Mouse (Mus musculus) right cerebral cortex, postnatal 36 days (tissue): ENCODE measurements at regions not wholly inside any gene's neighbourhood (a gene's known extent, or its start where the extent isn't known, plus 50 kb on each side); places are given as distances from the start of the nearest gene placed in this dataset.

Experiments
- DNase-seq, 2 experiments: peaks; one replicate each; pipeline ENCODE4 v3.0.0; 2022; ENCODE audit warnings: low spot score in 2 of 2, mixed read lengths in 1 of 2

DNA sequence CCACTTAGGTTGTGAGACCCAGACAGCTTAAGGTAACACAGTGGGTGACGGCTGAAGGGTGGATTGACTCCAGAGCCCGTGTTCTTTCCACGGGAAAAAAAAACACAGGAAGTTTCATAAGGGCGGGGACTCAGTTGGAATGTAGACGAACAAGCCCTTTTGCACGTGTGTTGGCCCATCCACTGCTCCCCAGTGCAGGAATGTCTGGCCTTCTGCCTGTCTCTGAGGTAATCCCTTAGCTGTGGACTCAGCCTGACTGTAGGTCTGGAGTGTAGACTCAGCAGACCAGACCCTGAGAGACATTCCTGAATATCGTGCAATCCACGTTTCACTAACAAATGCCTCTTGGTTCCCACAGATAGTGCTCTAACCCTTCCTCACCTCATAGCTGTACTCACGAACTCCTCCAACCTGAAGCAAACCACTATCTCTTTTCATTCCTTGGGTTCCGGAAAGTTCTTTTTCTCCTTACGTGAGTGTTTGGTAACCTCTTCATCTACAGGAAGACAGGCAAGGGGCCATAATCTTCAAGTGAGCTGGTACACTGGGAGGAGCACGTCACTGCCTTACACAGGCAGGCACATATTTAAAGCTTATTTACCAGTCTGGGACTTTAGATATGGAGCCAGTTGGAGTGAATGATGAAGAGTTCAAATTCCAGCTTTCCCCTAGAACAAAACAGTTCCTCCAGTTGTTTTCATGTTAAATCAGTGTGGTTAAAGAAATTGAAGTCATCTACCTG, 205.6 kb upstream of the Bcor start:
- no peak for DNase-seq

DNA sequence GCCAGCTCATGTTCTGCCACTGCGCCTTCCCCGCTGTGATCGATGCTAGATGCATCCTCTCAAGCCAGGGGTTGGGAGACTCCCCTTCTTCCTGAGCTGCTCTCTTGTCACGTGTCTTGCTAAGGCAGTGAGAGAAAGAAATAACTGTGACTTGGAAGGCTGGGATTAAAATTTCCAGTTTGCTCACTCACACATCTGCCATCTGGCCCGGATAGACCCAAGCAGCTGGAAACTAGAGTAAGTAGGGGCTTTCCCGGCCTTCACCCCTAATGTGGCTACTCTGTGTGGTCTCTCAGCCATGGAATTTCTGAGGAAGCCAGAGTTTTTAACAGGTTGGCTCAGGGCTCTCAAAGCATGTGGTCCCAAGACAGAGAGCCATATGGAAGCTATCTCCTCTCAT, 206.6 kb upstream of the Bcor start:
- DNase-seq: no peak

DNA sequence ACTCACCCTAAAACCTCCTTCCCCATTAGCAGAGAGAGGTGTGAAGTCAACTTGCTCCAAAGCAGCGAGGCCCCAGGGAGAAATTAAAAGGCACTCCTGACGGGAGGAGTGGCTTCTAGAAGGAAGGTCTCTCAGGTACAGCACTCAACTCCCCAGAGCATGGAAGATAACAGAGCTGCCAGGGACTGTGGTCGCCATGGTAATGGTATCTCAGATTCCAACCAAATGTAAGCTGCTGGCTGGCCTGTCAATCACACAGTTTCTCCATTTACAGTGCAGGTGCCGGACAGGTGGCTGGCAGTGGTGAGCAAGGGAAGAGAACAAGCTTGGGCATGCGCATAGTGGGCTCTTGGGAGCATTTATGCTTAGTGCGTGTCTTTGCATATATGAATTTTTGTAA, 213.5 kb upstream of the Bcor start:
- no peak for DNase-seq

DNA sequence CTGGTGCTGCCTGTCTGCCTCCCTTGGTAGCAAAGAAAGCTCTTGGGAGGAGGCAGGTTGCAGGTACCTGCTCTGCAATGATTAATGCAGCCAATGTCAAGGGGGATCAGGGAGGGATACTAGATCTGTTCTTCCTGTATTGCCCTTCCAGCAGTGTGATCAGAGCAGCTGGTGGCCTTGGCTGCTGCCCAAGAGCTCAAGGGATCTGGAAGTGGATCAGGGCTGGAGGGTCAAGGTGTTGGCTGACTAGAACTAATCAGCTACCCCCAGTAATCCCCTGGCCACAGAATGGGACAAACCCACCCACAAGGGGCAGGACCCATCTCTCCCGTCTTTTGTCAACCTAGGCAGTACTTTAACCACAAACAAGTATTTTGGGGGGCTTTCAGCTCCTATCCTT, 211.8 kb upstream of the Atp6ap2 start:
- DNase-seq: no peak

DNA sequence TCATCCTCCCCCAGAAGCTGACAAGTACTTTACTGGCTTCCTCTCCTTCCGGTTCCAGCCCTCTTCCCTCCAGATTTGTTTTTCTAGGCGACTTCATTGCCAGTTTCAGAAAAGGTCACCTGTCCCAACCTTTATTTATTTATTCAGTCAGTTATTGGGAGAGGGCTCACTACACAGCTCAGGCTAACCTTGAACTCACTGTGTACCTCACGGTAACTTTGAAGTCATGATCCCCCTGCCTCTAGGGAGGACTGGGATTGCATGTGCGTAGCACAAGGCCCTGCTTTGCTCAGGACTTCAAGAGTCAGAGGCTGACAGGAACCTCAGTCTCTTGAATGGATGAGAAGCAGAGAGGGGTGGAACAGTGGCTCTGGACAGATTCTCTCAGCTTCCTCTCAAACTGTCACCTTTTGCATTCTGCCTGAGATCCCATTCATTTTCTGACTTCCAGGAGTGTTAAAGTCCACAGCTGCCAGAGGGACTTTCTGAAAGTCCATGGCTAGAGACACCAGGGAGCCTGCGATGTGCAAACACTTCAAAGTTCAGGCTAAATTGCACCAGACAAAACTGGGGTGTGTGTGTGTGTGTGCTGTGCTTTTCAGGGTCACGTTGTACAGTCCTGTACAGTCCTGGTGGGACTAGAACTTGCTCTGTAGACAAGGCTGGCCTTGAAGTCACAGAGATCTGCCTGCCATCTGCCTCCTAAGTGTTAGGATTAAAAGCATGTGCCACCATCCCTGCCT, 211.2 kb upstream of the Atp6ap2 start:
- DNase-seq: no peak

DNA sequence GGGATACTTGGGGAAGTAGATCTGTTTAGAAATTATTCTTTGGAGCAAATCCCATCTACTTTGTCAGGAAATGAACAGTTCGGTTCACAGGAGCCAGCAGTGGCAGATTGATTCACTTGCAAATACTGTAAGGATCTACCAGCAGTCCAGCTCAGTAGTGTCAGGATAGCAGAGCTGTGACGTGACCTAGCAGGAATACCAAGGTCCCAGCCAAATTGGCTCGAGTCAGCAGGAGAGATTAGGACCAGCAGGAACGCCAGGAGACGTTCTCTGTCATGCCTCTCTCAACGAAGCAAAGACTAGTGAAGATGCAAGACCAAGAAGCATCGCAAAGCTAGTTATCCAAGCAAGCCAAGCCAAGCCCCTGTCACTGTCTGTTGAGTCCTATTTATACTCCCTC, 210.2 kb upstream of the Atp6ap2 start:
- no peak for DNase-seq

DNA sequence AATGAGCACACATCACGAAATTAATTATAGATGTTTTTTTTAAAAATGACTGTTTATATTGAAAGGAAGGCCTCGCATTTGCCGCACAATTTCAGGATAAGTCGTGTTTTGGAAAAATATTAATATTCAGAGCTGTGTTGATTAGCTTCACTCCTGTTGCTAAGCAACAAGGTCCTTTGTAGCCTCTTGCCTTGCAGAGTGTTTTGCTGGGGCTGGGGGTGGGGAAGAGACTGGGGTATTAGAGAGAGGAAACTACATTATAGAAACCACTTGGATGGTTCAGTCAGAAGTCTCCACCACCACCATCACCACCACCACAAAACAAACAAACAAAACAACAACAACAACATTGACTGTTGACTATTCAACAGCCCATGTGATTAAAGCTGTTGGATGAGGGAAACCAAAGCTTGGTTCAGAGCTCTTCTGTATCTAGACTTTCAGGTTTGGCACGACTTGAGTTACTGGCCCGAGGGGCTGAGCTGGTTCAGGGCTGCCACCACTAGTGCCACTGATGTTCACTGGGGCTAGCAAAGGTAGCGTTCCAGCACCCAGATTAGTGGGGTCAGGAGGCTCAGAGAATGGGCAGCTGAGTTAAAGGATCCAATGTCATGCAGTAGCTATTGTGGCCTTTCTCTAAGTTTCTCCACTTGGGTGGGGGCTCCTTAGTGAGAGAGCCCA, 195.3 kb upstream of the Atp6ap2 start:
- DNase-seq: no peak

DNA sequence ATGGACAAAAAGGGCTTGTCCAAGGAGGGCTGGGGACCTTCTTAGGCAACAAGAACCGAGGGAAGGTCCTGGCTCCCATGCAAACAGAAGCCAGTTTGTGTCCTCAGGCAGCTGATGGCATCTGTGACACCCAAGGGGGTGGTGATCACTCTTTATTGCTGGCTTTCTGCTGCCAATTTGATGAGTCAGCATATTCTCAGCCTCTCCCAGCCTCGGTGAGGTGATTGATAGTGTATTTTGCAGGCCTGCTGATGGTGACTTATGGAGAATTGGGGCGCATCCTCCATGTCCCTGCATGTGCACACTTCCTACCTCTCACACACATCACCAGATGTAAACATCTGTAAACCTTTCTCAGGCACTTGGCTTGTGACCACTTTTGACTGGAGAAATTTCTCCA, 178.3 kb upstream of the Atp6ap2 start:
- DNase-seq: no peak

DNA sequence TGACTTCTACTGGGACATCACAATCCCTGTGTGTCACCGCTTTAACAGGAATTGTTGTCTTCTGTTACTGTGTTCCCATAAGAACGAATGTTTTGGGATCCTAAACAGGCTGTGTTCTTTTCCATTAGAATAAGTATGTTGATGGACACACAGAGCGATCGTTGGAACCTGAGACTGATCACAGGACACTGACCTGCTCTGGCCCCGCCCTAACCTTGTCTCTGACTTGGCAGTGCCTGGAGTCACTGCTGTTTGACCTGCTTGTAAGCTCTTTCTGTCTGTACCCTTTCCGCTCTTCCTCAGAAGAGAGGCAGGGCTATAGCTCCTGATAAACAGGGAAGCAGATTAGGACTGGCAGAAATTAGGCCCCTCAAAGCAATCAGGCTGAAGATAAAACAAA, 162.0 kb upstream of the Atp6ap2 start:
- no peak for DNase-seq

DNA sequence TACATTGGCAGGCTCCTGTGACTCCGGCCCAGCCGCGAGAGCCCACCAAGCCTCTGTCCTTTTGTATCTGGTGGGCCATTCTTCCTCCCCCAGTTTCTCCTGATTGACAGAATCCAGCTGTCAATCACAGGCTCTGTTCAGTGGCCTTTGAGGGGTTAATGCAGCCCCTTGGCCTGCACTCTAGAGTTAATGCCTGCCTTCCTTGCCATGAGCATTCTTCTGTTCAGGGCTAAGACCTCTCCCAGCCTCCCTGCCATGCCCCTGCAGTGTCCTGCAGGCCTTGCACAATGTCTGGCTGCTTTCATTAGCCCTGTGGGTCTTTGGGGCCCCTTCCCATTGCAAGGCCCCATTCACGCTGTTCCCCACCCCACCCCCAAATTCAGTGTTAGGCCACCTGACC, 160.9 kb upstream of the Atp6ap2 start:
- DNase-seq: no peak

DNA sequence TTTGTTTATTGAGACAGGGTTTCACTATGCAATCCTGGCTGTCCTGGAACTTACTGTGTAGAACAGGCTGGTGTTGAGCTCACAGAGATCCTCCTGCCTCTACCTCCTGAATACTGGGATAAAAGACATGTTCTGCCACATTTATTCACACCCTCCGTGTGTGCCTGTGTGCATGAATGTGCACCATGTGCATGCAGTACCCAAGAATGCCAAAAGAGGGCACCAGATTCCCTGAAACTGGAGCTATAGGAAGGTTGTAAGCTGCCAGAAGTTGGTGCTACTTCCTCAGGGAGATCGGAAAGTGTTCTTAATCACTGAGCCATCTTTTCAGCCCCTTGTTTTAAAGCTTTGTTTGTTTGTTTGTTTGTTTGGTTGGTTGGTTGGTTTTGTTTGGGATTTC, 155.3 kb upstream of the Atp6ap2 start:
- DNase-seq: no peak

DNA sequence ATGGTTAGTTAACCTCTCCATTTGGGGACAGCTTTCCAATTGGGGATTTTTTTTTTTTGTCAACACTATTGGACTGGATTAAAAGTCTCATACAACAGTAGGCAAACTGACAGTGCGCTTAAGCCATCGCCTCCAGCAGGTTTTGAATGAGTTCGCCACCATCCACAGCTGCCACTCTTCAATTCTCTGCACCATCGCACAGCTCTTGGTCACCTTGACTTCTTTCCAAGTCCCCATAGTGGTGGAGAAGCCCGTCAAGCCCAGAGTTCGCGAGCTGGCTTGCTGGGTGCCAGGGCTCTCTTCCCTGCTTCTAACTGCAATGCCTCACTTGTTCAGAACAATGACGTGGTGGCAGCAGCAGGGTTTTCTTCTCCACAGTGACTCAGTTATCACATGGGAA, 151.9 kb upstream of the Atp6ap2 start:
- no peak for DNase-seq

DNA sequence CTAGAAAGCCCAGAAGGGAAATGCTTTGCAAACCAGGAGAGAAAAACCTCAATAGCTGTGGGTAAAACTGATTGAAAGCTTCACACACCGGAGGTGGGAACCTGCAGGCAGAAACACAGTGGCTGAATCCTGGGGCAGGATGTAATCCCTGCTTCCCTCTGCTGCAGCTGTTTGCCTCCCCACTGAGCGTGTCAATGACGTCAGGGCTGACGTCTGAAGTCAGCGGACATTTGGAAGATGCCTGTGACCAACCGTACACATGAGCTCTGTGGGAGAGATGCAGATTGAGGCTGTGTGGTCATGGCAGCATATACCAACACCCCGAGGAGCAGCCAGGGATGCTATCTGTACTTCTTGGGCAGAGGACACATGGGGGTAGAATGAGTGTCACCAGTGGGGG, 151.5 kb upstream of the Atp6ap2 start:
- DNase-seq: peak in 1 of 2 experiments; percentile 1

DNA sequence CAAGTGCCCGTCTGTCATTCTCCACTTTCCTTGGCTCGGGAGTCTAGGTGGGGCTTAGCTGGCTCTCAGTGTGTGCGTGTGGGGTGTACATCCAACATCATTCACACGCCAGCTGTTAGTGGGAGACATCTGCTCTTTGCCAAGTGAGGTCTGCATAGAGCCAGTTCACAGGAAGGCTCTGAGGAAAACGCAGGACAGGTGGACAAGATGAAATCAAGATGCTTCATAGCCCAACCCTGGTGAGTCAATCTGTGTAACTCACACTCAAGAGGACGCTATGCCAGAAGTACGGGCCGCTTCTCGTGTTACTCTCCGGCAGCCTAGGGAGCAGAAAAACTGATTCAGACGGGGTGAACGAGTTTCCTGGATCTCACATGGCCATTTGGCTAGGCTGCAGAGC, 148.2 kb upstream of the Atp6ap2 start:
- peak in 1 of 2 experiments; percentile 31 for DNase-seq

DNA sequence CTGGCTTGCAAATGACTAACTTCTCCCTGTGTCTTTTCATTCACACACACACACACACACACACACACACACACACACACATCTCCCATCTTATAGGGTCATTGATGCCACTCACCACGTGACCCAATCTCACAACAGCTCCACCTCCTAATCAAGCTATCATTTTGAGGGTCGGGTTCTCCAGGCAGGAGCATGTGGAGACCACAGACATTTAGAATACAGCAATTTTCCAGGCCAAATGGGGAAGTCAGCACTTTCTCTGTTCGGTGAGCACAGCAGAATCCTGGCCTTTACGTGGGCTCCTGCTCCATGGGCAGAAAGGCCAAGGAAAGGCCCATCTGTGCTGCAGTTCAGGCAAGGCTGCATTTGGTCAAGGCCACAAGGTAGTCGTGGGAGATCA, 143.8 kb upstream of the Atp6ap2 start:
- no peak for DNase-seq

DNA sequence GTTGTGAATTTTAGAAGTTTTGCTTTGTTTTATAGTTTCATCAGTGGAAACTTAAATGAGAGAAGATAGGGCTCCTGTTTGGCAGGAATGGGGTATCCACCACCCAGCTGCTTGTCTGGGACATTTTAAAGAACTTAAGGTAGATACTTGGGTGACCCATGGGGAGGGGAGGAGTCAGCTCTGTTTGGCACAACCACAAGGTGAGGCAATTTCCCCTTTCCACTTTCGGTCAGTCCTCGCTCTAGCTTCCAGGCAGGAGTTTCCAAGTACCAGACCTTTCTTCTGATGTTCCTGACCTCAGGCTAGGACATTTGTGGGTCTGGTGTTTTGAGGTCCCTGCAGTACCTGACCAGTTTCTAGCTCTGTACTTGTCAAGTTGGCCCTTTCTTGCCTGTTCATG, 142.5 kb upstream of the Atp6ap2 start:
- DNase-seq: no peak

DNA sequence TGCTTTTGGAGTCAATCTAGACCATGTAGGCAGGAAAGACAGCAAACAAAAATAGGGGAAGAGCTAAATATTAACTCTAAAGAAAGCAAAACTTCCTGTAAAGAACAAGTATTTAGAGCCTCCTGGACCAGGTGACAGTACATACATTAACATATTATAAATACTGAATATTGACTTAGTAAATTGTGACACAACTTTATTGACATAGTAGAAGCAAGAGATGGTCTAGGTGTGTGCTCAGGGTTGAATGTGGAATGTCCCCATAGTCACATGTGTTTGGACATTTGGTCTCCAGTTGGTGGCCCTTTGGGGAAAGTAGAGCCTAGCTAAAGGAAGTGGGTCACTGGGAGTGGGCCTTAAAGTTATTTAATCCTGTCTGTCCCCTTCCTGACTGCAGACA, 139.6 kb upstream of the Atp6ap2 start:
- DNase-seq: no peak

DNA sequence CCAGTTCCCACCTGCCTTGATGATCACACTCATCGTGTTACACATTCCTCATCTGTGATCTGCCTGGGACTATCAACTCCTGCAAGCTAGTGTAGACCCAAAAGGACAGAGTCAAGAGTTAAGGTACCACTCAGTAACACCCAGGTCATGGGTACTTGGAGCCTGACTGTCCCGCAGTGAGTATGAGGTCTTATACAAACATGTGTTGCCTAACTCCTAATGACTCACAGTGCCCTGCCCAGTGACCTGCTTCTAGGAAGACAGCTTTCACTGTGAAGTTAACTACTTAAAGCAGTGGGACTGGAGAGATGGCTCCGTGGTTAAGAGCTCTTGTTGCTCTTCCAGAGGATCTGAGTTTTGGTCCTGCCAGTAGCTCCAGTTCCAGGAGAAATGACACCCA, 137.9 kb upstream of the Atp6ap2 start:
- no peak for DNase-seq

DNA sequence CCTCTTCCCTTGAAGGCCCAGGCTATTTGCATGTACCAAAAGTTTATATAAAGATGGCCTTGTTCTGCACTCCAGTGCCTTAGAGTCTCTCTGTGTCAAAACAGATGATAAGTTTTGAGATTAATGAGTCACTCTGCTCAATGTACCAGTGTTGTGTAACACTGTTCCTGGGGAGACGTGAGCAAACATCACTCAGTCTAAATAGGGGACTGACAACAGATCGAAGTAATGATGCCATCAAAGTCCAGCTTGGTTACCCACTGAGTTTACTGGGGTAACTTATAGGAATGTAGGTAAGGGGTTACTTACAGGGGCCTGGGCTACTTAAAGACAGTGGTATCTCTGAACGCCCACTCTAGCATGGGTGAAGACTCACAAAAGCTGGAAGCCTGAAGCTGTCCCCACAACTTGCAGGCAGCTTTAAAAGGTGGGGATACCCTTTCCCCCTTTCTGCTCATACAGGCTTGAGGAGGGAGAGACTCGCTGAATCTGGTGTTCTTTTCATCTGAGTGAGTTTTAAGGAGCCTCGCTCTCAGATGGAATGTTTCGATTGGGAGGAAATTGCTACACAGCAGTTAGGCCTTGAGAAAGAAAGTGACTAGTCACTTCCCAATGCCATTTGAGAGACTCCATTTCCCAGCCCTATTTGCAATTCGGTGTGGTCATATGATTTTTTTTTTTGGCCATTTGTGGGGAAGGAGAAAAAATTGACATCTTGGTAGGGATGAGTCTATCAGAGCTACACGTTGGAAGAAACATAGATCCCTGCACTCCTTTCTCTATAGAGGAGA, 134.4 kb upstream of the Atp6ap2 start:
- no peak for DNase-seq

DNA sequence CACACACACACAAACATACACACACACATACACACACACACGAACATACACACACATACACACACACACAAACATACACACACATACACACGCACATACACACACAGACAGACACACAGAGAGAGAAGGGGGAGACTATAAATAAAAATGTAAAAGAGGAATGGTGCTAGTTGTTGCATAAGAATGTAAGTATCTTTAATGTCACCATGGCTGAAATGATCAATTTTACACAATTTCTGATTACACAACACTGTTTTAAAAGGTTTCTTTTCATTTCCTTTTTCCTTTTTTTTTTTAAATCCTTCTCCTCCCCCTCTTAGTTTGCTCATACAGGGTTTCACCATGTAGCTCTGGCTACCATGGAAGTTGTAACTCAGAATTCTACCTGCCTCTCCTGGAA, 125.9 kb upstream of the Atp6ap2 start:
- DNase-seq: no peak

DNA sequence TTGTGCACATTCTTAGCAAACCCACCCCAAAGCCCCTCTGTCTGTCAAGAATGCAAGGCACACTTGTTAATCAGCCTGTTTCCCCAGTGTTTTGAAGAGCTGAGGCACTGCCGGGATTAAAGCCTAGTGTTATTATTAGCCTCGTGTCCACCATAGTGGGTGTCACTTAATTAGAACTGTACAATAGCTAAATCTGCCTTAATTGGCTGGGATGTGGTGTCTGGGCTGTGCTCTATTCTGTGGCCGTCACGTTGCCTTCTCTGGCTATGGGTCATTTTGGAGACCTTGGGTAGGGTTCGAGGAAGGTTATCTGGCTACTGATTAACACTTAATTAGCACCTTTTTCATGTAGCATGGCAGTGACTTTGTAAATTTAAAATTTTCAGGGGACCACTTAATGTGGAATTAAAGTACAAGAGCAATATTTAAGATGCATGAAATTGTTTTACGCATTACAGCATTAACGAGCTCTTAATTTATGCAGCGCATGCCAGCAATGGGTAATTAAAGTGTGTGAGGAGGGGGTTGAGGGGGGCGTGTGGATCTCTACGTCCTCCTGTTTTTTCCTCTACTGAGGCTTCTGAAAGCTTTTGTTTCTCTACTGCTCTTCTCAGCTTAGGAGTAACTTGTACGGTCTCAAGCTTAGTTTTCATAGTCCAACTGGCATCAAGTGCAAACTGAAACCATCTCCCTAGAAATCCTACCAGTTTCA, 124.5 kb upstream of the Atp6ap2 start:
- DNase-seq: no peak

DNA sequence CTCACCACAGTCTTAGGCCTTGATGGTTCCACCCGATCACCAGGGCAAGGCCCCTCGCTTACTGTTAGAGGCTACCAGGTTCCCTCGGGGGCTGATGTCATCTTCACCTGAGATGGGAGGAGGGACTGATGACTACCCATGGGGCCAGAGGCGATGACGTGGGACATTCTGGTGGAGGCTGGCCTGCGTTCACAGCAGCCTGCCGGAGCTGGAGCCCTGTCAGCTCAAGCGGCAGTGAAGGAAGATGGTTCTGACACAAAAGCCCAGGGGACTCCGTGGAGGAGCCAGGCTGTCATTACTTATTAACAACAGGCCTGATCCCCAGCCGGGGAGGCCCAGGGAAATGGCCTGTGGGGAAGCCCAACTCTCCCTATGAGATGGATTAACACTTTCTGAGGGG, 121.3 kb upstream of the Atp6ap2 start:
- no peak for DNase-seq
